Mouse (Mus musculus) midbrain, embryonic 16.5 days (tissue): ENCODE measurements around the gene Otulin. TPM values are rescaled to one million over a fixed set of nuclear protein-coding genes. Genes with fewer than 3 reads are reported as not detected.

Experiments
- ATAC-seq: fragments of 200-750 bp; cut with Nextera tagmentation; 2 replicates; pipeline ENCODE4 v1.8.0; 2017; ENCODE audit warnings: moderate TSS enrichment
- H3K27ac ChIP-seq: fragments of 300-500 bp; sonication (generic); 2 replicates; pipeline ENCODE4 v1.5.1; 2014; ENCODE audit warnings: mild to moderate bottlenecking, low read length, mixed read lengths
- H3K27me3 ChIP-seq: fragments of 300-500 bp; sonication (generic); 2 replicates; pipeline ENCODE4 v1.6.1; 2014; ENCODE audit warnings: low read depth, low read length, mixed read lengths; ENCODE audit not compliant: control insufficient read depth, insufficient read depth
- H3K36me3 ChIP-seq: fragments of 300-500 bp; sonication (generic); 2 replicates; pipeline ENCODE4 v1.6.1; 2014; ENCODE audit warnings: mild to moderate bottlenecking, low read length, moderate library complexity, mixed read lengths; ENCODE audit not compliant: control insufficient read depth, insufficient read depth
- H3K4me1 ChIP-seq: fragments of 300-500 bp; sonication (generic); 2 replicates; pipeline ENCODE4 v1.6.1; 2014; ENCODE audit warnings: mild to moderate bottlenecking, low read length, mixed read lengths; ENCODE audit not compliant: control insufficient read depth, insufficient read depth
- H3K4me2 ChIP-seq: fragments of 300-500 bp; sonication (generic); 2 replicates; pipeline ENCODE4 v1.6.1; 2014; ENCODE audit warnings: mild to moderate bottlenecking, low read length, mixed read lengths
- H3K4me3 ChIP-seq: fragments of 300-500 bp; sonication (generic); 2 replicates; pipeline ENCODE4 v1.5.1; 2014; ENCODE audit warnings: low read depth, mild to moderate bottlenecking, low read length, moderate library complexity, mixed read lengths
- H3K9ac ChIP-seq: fragments of 300-500 bp; sonication (generic); 2 replicates; pipeline ENCODE4 v1.6.1; 2014; ENCODE audit warnings: low read depth, low read length, mixed read lengths
- H3K9me3 ChIP-seq: fragments of 300-500 bp; sonication (generic); replicated peaks from 2 replicates; pipeline ENCODE4 v1.6.1; 2014; ENCODE audit warnings: mild to moderate bottlenecking, low read length, mixed read lengths; ENCODE audit not compliant: control insufficient read depth, poor library complexity, severe bottlenecking
- WGBS: fragments of 180-500 bp; shearing (Covaris S2); extraction: QIAGEN DNeasy Blood & Tissue Kit; methylation state at CpG from one replicate; pipeline ENCODE4 v1.1.7; 2014; 5-methylcytosine and 5-hydroxymethylcytosine counted together
- polyA plus RNA-seq: library from polyadenylated mRNA; unstranded; fragments of >200 nt; fragmentation: Nextera tagmentation; extraction: Ambion mirVana; gene quantifications from 2 replicates; pipeline ENCODE4 v1.2.1, GENCODE M21; 2015

Otulin gene
- polyA plus RNA-seq, 1 experiment from 2014 or later = 21.6 TPM

GRCm38 (mm10) chr15:27545203-27545602 lies 85.3 kb downstream of the Otulin start:
- Histone ChIP-seq H3K27ac (no peak overlapping the region), H3K9ac (no peak overlapping the region), H3K27me3 (no peaks in the 10 kb centered on the region), H3K36me3 (0 out of 2 replicates have a peak, but pooled peaks cover 2% of the 10 kb centered on the region), H3K9me3 (no peaks in the 10 kb centered on the region), H3K4me2 (no peak overlapping the region), H3K4me3 (no peak overlapping the region), H3K4me1 (peaks cover 4% of the 10 kb centered on the region; the same call in 1 of the 2 replicates)
- no peak for ATAC-seq
- WGBS = 78% methylated on average over 10 of the region's 10 CpGs

DNA sequence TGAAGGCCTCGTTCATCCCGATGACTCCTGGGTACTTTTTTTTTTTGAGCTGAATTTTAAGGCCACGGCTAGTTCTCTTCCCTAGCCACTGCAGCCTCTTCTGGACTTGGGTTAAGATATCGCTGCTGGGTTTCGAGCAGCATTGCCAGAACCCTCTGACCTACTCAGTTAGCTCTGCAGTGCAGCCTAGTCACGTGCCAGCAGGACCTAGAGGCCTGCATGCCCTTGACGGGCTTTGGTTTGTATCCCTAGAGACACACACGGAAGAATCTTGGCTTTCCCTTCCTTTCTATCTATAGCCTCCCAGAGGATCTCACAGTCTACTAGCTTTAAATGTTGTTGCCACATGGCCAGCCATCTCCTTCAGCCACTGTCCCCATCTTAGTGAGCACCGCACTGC lies 90.7 kb downstream of the Otulin start:
- WGBS = 86% methylated on average over 9 of the region's 9 CpGs

DNA sequence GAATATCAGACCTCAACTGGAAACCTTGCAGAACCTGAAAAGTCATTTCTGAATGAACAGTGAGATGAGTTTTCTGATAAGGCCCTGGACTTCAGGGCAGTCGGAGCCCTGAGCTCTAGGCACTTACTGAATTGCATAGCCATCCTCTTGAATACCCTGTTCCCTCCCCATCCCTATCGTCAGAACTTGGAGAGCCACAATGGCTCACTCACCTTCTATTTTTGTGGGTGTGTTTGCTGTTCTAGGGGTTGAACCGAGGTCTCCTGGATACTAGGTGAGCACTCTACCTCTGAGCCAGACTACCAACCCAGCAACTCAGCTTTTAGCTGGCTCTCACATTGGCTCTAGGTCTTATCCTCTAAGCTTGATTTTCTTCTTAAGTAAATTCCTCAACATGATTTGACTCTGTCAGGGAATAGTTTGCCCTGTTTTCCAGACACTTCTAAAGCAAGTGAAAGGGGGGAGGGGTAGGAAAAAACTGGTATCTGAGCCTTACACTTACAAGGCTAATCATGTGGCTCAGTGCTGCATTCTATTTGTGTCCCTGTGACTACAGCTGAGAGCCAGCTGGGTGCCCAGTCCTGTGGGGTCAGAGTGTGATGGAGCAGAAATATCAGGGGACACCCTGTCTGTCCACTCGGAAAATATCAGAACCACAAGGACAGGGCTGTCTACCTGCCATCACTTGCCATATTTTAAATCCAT lies 92.8 kb downstream of the Otulin start:
- no peaks in the 10 kb centered on the region for H3K36me3 ChIP-seq
- H3K4me1 ChIP-seq = no peaks in the 10 kb centered on the region
- no peak overlapping the region for H3K4me2 ChIP-seq
- no peak overlapping the region for H3K9ac ChIP-seq
- 69% methylated on average over 4 of the region's 4 CpGs for WGBS
- no peak overlapping the region for H3K27ac ChIP-seq
- H3K27me3 ChIP-seq = no peaks in the 10 kb centered on the region
- H3K9me3 ChIP-seq = no peaks in the 10 kb centered on the region
- ATAC-seq = no peak
- H3K4me3 ChIP-seq = no peak overlapping the region

More for the DNA sequence above, 90.7 kb downstream of the Otulin start:
- Histone ChIP-seq H3K9me3 (no peaks in the 10 kb centered on the region), H3K27ac (no peak overlapping the region), H3K36me3 (no peaks in the 10 kb centered on the region), H3K4me3 (no peak overlapping the region), H3K27me3 (no peaks in the 10 kb centered on the region), H3K9ac (no peak overlapping the region), H3K4me2 (no peak overlapping the region), H3K4me1 (no peaks in the 10 kb centered on the region)
- ATAC-seq = no peak

DNA sequence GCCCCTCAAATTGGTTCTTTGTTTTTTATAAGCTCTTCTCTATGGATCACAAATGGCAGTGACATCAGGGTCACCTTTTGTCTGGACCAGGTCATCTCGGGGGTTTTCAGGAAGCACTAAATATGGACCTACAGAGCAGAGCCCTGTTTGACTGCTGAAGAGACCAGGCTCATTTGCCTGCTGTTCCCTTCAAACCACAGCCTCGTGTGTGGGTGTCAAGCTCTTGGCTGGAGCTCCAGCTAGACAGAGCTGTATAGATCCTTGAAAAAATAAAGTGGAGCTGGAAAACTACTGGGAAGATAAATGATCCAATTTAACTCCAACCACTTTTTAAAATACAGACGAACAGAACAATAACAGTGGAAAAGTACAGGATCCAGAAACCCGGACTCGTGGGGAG lies 93.7 kb downstream of the Otulin start:
- H3K4me2 ChIP-seq = no peak overlapping the region
- 60% methylated on average over 5 of the region's 5 CpGs for WGBS
- H3K9me3 ChIP-seq = no peaks in the 10 kb centered on the region
- H3K27me3 ChIP-seq = no peaks in the 10 kb centered on the region
- H3K36me3 ChIP-seq = no peaks in the 10 kb centered on the region
- no peak overlapping the region for H3K27ac ChIP-seq
- no peaks in the 10 kb centered on the region for H3K4me1 ChIP-seq
- no peak for ATAC-seq
- H3K9ac ChIP-seq = no peak overlapping the region
- H3K4me3 ChIP-seq = no peak overlapping the region

DNA sequence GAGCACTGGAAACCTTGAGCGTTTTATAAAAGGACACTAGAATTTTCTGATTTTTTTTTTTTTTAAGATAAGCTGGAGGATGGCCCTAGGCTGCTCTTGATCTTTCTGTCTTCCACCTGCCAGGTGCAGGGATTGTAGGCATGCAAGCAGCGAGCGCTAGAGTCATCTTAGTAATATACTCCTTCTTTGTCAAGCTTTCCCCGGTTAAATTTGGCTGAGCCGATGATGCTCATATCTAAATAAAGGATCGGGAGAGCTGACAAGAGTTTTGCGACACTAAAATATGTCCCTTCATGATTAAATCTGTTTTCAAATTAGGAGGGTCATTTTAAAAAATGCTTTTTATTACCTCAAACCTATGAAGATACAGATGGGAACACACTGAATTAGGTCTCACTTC lies 94.3 kb downstream of the Otulin start:
- H3K27ac ChIP-seq = no peak overlapping the region
- H3K4me1 ChIP-seq = no peaks in the 10 kb centered on the region
- H3K4me3 ChIP-seq = no peak overlapping the region
- no peaks in the 10 kb centered on the region for H3K36me3 ChIP-seq
- H3K4me2 ChIP-seq = no peak overlapping the region
- no peak for ATAC-seq
- 86% methylated on average over 7 of the region's 7 CpGs for WGBS
- H3K27me3 ChIP-seq = no peaks in the 10 kb centered on the region
- H3K9ac ChIP-seq = no peak overlapping the region
- no peaks in the 10 kb centered on the region for H3K9me3 ChIP-seq

DNA sequence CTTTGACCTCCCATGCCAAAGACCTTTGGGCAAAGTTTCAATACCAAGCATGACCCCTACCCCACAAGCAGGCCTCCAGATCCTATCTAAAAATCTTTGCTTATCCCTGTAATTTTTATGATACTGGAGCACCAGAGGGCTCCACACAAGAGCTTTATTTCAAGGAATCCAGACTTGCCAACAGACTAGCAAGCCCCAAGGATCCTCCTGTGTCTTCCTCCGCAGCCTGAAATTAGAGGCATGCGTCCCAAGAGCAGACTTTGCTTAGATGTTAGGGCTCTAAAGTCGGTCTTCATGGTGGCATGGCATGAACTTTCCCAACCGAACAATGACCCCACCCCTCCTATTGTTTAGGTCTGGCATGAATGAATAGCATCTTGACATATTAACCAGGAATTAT lies 94.8 kb downstream of the Otulin start:
- no peaks in the 10 kb centered on the region for H3K36me3 ChIP-seq
- no peaks in the 10 kb centered on the region for H3K27me3 ChIP-seq
- WGBS = 84% methylated on average over 4 of the region's 4 CpGs
- no peaks in the 10 kb centered on the region for H3K9me3 ChIP-seq
- no peak overlapping the region for H3K4me3 ChIP-seq
- ATAC-seq = no peak
- no peak overlapping the region for H3K4me2 ChIP-seq
- no peak overlapping the region for H3K9ac ChIP-seq
- no peak overlapping the region for H3K27ac ChIP-seq
- no peaks in the 10 kb centered on the region for H3K4me1 ChIP-seq

DNA sequence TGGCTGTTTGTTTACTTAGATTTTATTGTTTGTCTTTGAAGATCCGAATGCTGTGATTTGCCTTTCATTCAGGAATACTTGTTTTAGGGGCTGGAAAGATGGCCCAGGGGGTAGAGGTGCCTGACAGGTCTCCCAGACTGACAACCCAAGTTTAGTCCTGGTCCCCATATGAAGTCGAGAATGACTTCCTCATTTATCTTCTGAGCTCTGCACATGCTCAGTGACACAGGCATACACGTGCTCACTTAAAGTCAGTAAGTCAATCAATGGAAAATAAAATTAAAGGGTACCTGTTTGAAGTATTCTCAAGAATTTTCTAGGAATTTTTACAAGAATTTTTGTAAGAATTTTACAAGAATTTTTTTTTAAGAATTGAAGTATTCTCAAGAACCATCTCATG lies 97.5 kb downstream of the Otulin start:
- Histone ChIP-seq H3K36me3 (no peaks in the 10 kb centered on the region), H3K4me3 (no peak overlapping the region), H3K4me2 (no peak overlapping the region), H3K27ac (no peak overlapping the region), H3K9me3 (no peaks in the 10 kb centered on the region), H3K27me3 (no peaks in the 10 kb centered on the region), H3K9ac (no peak overlapping the region), H3K4me1 (no peaks in the 10 kb centered on the region)
- 76% methylated on average over 3 of the region's 3 CpGs for WGBS
- no peak for ATAC-seq

DNA sequence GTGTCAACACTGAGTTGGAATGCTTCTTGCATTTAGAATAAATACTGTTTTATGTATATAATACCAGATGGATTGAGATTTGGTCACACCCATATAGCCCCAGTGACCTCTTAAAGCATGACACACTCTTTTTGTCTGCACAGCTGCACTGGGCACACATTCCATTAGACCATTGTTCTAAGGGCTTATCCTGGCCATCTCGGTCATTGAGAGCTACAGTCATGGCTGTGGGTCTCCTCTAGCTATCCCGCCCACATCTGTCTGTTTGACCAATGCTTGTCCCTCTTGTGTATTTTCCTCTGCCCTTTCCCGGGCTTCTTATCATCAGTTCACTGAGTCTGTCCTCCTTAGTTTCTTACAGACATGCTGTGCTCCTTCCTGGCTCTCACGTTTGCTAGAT lies 100.5 kb downstream of the Otulin start:
- Histone ChIP-seq H3K36me3 (no peaks in the 10 kb centered on the region), H3K27ac (no peak overlapping the region), H3K27me3 (no peaks in the 10 kb centered on the region), H3K9me3 (no peaks in the 10 kb centered on the region), H3K4me2 (no peak overlapping the region), H3K4me3 (no peak overlapping the region), H3K9ac (no peak overlapping the region), H3K4me1 (no peaks in the 10 kb centered on the region)
- no peak for ATAC-seq
- 41% methylated on average over 4 of the region's 4 CpGs for WGBS

DNA sequence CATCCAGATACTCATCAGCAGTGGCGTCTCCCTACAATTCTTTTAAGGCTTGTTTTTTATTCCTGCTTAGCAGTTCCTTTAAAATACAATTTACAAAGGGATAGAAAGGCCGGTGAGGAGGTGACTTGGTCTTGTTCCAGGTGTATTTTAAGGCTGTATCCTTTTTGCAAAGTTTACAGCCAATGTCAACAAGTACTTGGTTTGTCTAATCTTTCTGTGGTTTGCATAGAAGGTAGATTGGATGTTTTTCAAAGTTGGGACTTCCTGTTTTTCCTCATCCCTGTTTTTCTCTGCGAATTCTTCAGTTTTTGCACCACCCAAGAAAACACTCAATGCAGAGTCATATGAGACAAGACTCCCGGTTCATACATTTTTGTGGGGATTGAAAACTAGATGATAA lies 101.6 kb downstream of the Otulin start:
- Histone ChIP-seq H3K4me2 (no peak overlapping the region), H3K4me1 (no peaks in the 10 kb centered on the region), H3K27ac (no peak overlapping the region), H3K36me3 (no peaks in the 10 kb centered on the region), H3K4me3 (no peak overlapping the region), H3K9me3 (no peaks in the 10 kb centered on the region), H3K9ac (no peak overlapping the region), H3K27me3 (no peaks in the 10 kb centered on the region)
- ATAC-seq = no peak
- 81% methylated on average over 4 of the region's 4 CpGs for WGBS
